Mouse (Mus musculus): Measurements from ENCODE around the gene Cd274.

DNA sequence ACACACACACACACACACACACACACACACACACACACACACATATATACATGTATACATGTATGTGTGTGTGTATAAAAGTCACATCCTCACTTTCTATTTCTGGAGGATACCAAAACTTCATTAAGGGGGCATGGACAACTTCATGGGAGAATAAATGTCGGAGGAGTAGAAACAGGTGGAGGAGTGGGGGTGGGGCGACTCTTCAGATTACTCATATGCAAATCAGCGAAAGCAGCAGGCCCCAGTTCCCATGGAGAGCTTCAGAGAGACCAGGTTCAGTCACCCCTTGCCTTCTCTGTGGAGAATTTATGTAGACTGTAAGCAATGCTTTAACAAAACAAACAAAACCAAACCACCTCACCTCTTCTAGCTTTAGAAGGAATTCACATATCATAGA lies 2.1 kb upstream of the Cd274 start:
- TF ChIP-seq CTCF (IDR thresholded peaks at IDR 0.05; ENCODE audit: insufficient read depth, low read depth, low read length): no peak
- no peak for TF ChIP-seq POLR2A (IDR thresholded peaks at IDR 0.05; ENCODE audit: insufficient read depth, low read depth, low read length)
